In the genomic region with DNA sequence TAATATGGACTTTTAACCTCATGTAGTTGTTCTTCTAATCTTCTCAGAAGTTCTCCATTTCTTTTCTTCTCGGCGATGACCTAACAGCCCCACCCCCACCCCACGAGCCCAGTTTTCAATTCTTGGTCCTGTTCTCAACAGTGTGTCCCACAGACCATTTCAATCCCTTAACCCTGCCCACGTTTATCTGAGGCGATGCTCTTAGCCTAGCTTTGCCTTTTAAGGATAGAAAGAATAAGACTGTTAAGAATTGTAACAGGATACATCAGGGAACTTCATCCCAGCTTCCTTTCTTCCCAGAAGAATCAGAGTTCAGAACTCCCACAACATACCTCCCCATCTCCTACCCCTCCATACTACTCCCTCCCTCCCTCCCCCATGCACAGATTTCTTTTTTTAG, we compare ENCODE assay signal across 10 mouse cellular contexts. TPM values are rescaled to one million over a fixed set of nuclear protein-coding genes. Genes with fewer than 3 reads are reported as not detected.
DNase-seq lines count a peak whose midpoint lies in the region; ATAC-seq and TF ChIP-seq lines count a peak whose summit lies in the region.
"Had no signal": no experiment of that assay in that cellular context is flagged by ENCODE, and none has a peak within 500 bp of the region (broad histone marks: within the 10 kb centered on the region; RNA-seq: fewer than 3 reads in every experiment).

No protein-coding gene starts in this region.

- peak overlapping the region; percentile 37; the same call in 1 of the 2 replicates for H3K4me3 ChIP-seq in lung, postnatal 0 days (ENCODE audit: low read depth, low read length)
- H3K4me3 ChIP-seq in limb, embryonic 13.5 days, result no peak overlapping the region
- peak overlapping the region; percentile 38; the same call in 1 of the 2 replicates for H3K4me3 ChIP-seq in stomach, embryonic 14.5 days (ENCODE audit: low read depth, low read length)

- H3K4me1 ChIP-seq in lung, postnatal 0 days (ENCODE audit: insufficient read depth, low read depth, low read length), result no peaks in the 10 kb centered on the region
- H3K4me1 ChIP-seq in limb, embryonic 13.5 days, result peaks cover 8% of the 10 kb centered on the region
- no peaks in the 10 kb centered on the region for H3K4me1 ChIP-seq in stomach, embryonic 14.5 days (ENCODE audit: control insufficient read depth, insufficient read depth, low read length)

- TF ChIP-seq CTCF in lung, postnatal 0 days (IDR thresholded peaks at IDR 0.05), result no peak

- no peaks in the 10 kb centered on the region for H3K36me3 ChIP-seq in lung, postnatal 0 days (ENCODE audit: insufficient read depth, low read length)
- no peaks in the 10 kb centered on the region for H3K36me3 ChIP-seq in limb, embryonic 13.5 days
- H3K36me3 ChIP-seq in stomach, embryonic 14.5 days (ENCODE audit: control insufficient read depth, insufficient read depth, low read length), result no peaks in the 10 kb centered on the region

- H3K27ac ChIP-seq in lung, postnatal 0 days (ENCODE audit: low read length), result no peak overlapping the region
- H3K27ac ChIP-seq in limb, embryonic 13.5 days, result no peak overlapping the region
- H3K27ac ChIP-seq in stomach, embryonic 14.5 days (ENCODE audit: low read length), result peak overlapping the region; percentile 92

- no peak overlapping the region for H3K4me2 ChIP-seq in lung, postnatal 0 days (replicated peaks; ENCODE audit: low read depth, low read length)
- H3K4me2 ChIP-seq in limb, embryonic 13.5 days (replicated peaks), result peak overlapping the region; percentile 87
- peak overlapping the region; percentile 76 for H3K4me2 ChIP-seq in stomach, embryonic 14.5 days (replicated peaks; ENCODE audit: low read depth, low read length)

- WGBS in lung, postnatal 0 days, result 46% methylated on average over 5 of the region's 5 CpGs
- 50% methylated on average over 5 of the region's 5 CpGs for WGBS in limb, embryonic 13.5 days
- 30% methylated on average over 5 of the region's 5 CpGs for WGBS in stomach, embryonic 14.5 days

- TF ChIP-seq EP300 in lung, postnatal 0 days (IDR thresholded peaks at IDR 0.05), result no peak

- H3K27me3 ChIP-seq in lung, postnatal 0 days (replicated peaks; ENCODE audit: insufficient read depth, low read length), result no peaks in the 10 kb centered on the region
- H3K27me3 ChIP-seq in limb, embryonic 13.5 days, result peaks cover 12% of the 10 kb centered on the region; the same call in 1 of the 2 replicates
- H3K27me3 ChIP-seq in stomach, embryonic 14.5 days (ENCODE audit: control insufficient read depth, insufficient read depth, low read length), result no peaks in the 10 kb centered on the region

- no peaks in the 10 kb centered on the region for H3K9me3 ChIP-seq in lung, postnatal 0 days (ENCODE audit: low read length)
- H3K9me3 ChIP-seq in limb, embryonic 13.5 days, result no peaks in the 10 kb centered on the region
- no peaks in the 10 kb centered on the region for H3K9me3 ChIP-seq in stomach, embryonic 14.5 days (ENCODE audit: control insufficient read depth, low read depth, low read length)

- DNase-seq in CD4-positive, CD25-positive, alpha-beta regulatory T cell, adult 2 months (ENCODE audit: low read depth, low spot score), result peak; percentile 24
- no peak for DNase-seq in lung, postnatal 0 days (ENCODE audit: low spot score)
- DNase-seq in lung, postnatal 36 days, result no peak
- no peak for DNase-seq in cerebellum, postnatal 10 days
- no peak for DNase-seq in layer of hippocampus, postnatal 10 days (ENCODE audit: low spot score in 2 of 2)

- H3K9ac ChIP-seq in lung, postnatal 0 days (replicated peaks; ENCODE audit: low read depth), result no peak overlapping the region
- no peak overlapping the region for H3K9ac ChIP-seq in limb, embryonic 13.5 days
- no peak overlapping the region for H3K9ac ChIP-seq in stomach, embryonic 14.5 days (replicated peaks; ENCODE audit: low read depth, low read length)

- ATAC-seq in CD4-positive, CD25-positive, alpha-beta regulatory T cell, adult 4 months, result no peak
- ATAC-seq in lung, postnatal 0 days, result no peak
- ATAC-seq in limb, embryonic 13.5 days (ENCODE audit: low FRiP score, low read depth), result no peak
- ATAC-seq in stomach, embryonic 14.5 days (ENCODE audit: insufficient number of reproducible peaks, insufficient read depth, low FRiP score, low read depth), result peak; percentile 39; the same call in 1 of the 2 replicates

RNA-seq across cellular contexts. Expression of gene Vwa3b, which starts 3.5 kb away (rescaled TPM):
- 1 to 10 TPM in 1 of 2 experiments, under 1 TPM in 1; 0.50 to 2.0 TPM for polyA plus RNA-seq in CD4-positive, CD25-positive, alpha-beta regulatory T cell, adult 4 months (2017; shearing (Covaris generic))
- polyA plus RNA-seq in lung, postnatal 0 days (2015; fragmentation: Nextera tagmentation; extraction: Ambion mirVana), result 1.4 and 2.3 TPM in 2 replicates
- 0.92 and 1.9 TPM in 2 replicates for polyA plus RNA-seq in limb, embryonic 13.5 days (2015; fragmentation: Nextera tagmentation; extraction: Ambion mirVana)
- 1.3 and 1.4 TPM in 2 replicates for polyA plus RNA-seq in stomach, embryonic 14.5 days (2014; fragmentation: Nextera tagmentation; extraction: Ambion mirVana)
- 1 to 10 TPM; 4.9 to 6.6 TPM for total RNA-seq in layer of hippocampus, postnatal 10 days (2021)
- total RNA-seq: hematopoietic stem cell, adult 5-6 weeks; megakaryocyte-erythroid progenitor cell, adult 5-6 weeks had no signal
